Mouse (Mus musculus) kidney, adult 2 months (tissue): Measurements from ENCODE around the gene Rcvrn. TPM values are rescaled to one million over a fixed set of nuclear protein-coding genes. Genes with fewer than 3 reads are reported as not detected.

Experiments
- DNase-seq: peaks from one replicate; pipeline ENCODE4 v3.0.0; 2021
- H3K27ac ChIP-seq: fragments of 200-500 bp; 2 replicates; pipeline ENCODE4 v1.5.1; 2012; ENCODE audit warnings: low read depth, low read length, control low read depth, inconsistent platforms; ENCODE audit not compliant: insufficient read depth
- H3K27me3 ChIP-seq: fragments of 200-500 bp; replicated peaks from 2 replicates; pipeline ENCODE4 v1.6.1; 2012; ENCODE audit warnings: mild to moderate bottlenecking, moderate library complexity, low read length, inconsistent platforms; ENCODE audit not compliant: control insufficient read depth, insufficient read depth
- H3K36me3 ChIP-seq: fragments of 200-500 bp; 2 replicates; pipeline ENCODE4 v1.6.1; 2012; ENCODE audit warnings: mild to moderate bottlenecking, moderate library complexity, low read length, inconsistent platforms; ENCODE audit not compliant: control insufficient read depth, insufficient read depth
- H3K4me1 ChIP-seq: fragments of 200-500 bp; 2 replicates; pipeline ENCODE4 v1.6.1; 2011; ENCODE audit warnings: low read length; ENCODE audit not compliant: control insufficient read depth, insufficient read depth
- H3K4me3 ChIP-seq: fragments of 200-500 bp; 2 replicates; pipeline ENCODE4 v1.5.1; 2011; ENCODE audit warnings: mild to moderate bottlenecking, low read depth, low read length, control low read depth; ENCODE audit not compliant: insufficient read depth
- CTCF ChIP-seq: fragments of 200-500 bp; conservative IDR thresholded peaks from 2 replicates; pipeline ENCODE4 v1.5.1; 2011; ENCODE audit warnings: low read depth, mild to moderate bottlenecking, control low read depth, low read length, moderate library complexity, mixed read lengths; ENCODE audit not compliant: insufficient read depth, insufficient read length
- POLR2A ChIP-seq: fragments of 200-500 bp; IDR thresholded peaks from one replicate; pipeline ENCODE4 v1.6.1; 2011; ENCODE audit warnings: low read depth, low read length, control low read depth
- WGBS: fragments of 180-500 bp; shearing (Covaris S2); methylation state at CpG from one replicate; pipeline ENCODE4 v1.1.7; 2018; 5-methylcytosine and 5-hydroxymethylcytosine counted together
- polyA plus RNA-seq: library from polyadenylated mRNA; depleted of rRNA; stranded (reverse); fragments of >200 nt; gene quantifications from 2 replicates; pipeline ENCODE4 v1.2.3, GENCODE M21; 2012

Gene Rcvrn
- polyA plus RNA-seq, 1 experiment, result 0.14 TPM

GRCm38 (mm10) chr11:67670031-67670430, 25.1 kb upstream of the Rcvrn start:
- Histone ChIP-seq H3K4me1 (peaks cover 3% of the 10 kb centered on the region; the same call in 1 of the 2 replicates), H3K4me3 (no peak overlapping the region), H3K27ac (no peak overlapping the region), H3K27me3 (no peaks in the 10 kb centered on the region), H3K36me3 (no peaks in the 10 kb centered on the region)
- DNase-seq, result no peak
- WGBS, result 95% methylated on average over 6 of the region's 6 CpGs
- TF ChIP-seq CTCF, result no peak

GRCm38 (mm10) chr11:67672140-67672539, 23.0 kb upstream of the Rcvrn start:
- no peak for DNase-seq
- Histone ChIP-seq H3K36me3 (no peaks in the 10 kb centered on the region), H3K4me3 (no peak overlapping the region), H3K4me1 (peaks cover 3% of the 10 kb centered on the region; the same call in 1 of the 2 replicates), H3K27ac (no peak overlapping the region), H3K27me3 (no peaks in the 10 kb centered on the region)
- no peak for TF ChIP-seq CTCF
- TF ChIP-seq POLR2A, result no peak
- 68% methylated on average over 5 of the region's 5 CpGs for WGBS

GRCm38 (mm10) chr11:67675562-67676540, 19.3 kb upstream of the Rcvrn start:
- 58% methylated on average over 12 of the region's 12 CpGs for WGBS
- H3K27ac ChIP-seq, result no peak overlapping the region
- no peak overlapping the region for H3K4me3 ChIP-seq
- TF ChIP-seq CTCF (peak; percentile 79), POLR2A (no peak)
- H3K27me3 ChIP-seq, result no peaks in the 10 kb centered on the region
- H3K36me3 ChIP-seq, result no peaks in the 10 kb centered on the region
- H3K4me1 ChIP-seq, result no peaks in the 10 kb centered on the region
- DNase-seq, result peak; percentile 61

- TF ChIP-seq POLR2A (no peak), CTCF (no peak)
- Histone ChIP-seq H3K27ac (no peak overlapping the region), H3K4me3 (no peak overlapping the region), H3K36me3 (no peaks in the 10 kb centered on the region), H3K27me3 (no peaks in the 10 kb centered on the region), H3K4me1 (no peaks in the 10 kb centered on the region)
- no peak for DNase-seq
- WGBS, result 76% methylated on average over 5 of the region's 5 CpGs
Observed at GRCm38 (mm10) chr11:67679300-67679699, 15.8 kb upstream of the Rcvrn start.

- Histone ChIP-seq H3K4me3 (no peak overlapping the region), H3K27me3 (no peaks in the 10 kb centered on the region), H3K27ac (no peak overlapping the region), H3K36me3 (no peaks in the 10 kb centered on the region), H3K4me1 (no peaks in the 10 kb centered on the region)
- no peak for DNase-seq
- TF ChIP-seq CTCF (no peak), POLR2A (no peak)
- 82% methylated on average over 2 of the region's 2 CpGs for WGBS
Observed at GRCm38 (mm10) chr11:67679930-67680329, 15.2 kb upstream of the Rcvrn start.

- H3K4me1 ChIP-seq, result no peaks in the 10 kb centered on the region
- no peak for DNase-seq
- 93% methylated on average over 3 of the region's 3 CpGs for WGBS
- TF ChIP-seq CTCF, result no peak
- no peak for TF ChIP-seq POLR2A
- no peak overlapping the region for H3K4me3 ChIP-seq
- H3K36me3 ChIP-seq, result no peaks in the 10 kb centered on the region
- no peaks in the 10 kb centered on the region for H3K27me3 ChIP-seq
- no peak overlapping the region for H3K27ac ChIP-seq
Observed at GRCm38 (mm10) chr11:67681871-67682270, 13.3 kb upstream of the Rcvrn start.

- WGBS, result 90% methylated on average over 2 of the region's 2 CpGs
- H3K27ac ChIP-seq, result no peak overlapping the region
- no peaks in the 10 kb centered on the region for H3K36me3 ChIP-seq
- no peak for TF ChIP-seq POLR2A
- TF ChIP-seq CTCF, result no peak
- no peaks in the 10 kb centered on the region for H3K27me3 ChIP-seq
- DNase-seq, result no peak
- no peak overlapping the region for H3K4me3 ChIP-seq
- no peaks in the 10 kb centered on the region for H3K4me1 ChIP-seq
Observed at GRCm38 (mm10) chr11:67686109-67686508, 9.0 kb upstream of the Rcvrn start.
